Mouse (Mus musculus) T-helper 17 cell (primary cell): Measurements from ENCODE around the gene Grifin.

Experiments
- in situ Hi-C, 2 experiments: fragments of 300-600 bp; cut with MboI, MseI; formaldehyde crosslinking; loops; 1 replicate in 1 of 2; 2 replicates in 1 of 2; pipeline ENCODE4 v1.15.1; 2025; ENCODE audit warnings: high pct_unique_total_duplicates in 2 of 2

Grifin gene

DNA sequence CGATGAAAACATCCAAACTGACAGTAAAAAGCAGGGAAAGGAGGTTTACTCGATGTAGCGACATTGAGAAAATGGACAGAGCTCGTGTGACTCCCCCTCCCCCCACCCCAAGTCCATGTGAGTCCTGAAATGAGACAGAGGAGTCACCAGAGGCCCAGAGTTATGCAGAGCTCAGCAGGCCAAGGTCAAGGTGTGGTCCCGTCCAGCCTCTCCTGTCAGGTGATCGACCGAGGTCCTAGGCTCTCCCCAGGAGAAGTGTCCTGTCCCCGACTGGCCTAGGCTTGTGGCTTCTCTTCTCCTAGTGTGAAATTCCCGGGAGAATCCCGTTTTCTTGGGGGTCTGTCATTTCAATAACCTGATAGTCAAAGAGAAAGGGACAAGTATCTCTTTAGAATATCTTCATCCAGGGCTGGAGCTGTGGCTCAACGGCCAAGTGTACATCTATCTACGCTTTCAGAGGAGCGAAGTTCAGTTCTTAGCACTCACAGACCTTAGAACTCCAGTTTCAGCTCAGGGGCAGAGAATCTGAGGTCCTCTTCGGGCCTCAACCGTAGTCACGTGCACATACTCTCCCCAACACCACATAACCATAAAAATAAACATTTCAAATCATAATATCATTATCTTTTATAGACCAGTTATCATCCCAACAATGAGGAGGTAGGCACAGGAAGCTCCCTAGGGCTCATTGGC, 24.4 kb upstream of the Grifin start:
- in situ Hi-C loops: loop anchor here (10.0 to 25.0 kb wide), 2 partner anchors 656 to 1273 kb away; partner anchors contain the start of gene Sdk1 (in 1 of the 2)

DNA sequence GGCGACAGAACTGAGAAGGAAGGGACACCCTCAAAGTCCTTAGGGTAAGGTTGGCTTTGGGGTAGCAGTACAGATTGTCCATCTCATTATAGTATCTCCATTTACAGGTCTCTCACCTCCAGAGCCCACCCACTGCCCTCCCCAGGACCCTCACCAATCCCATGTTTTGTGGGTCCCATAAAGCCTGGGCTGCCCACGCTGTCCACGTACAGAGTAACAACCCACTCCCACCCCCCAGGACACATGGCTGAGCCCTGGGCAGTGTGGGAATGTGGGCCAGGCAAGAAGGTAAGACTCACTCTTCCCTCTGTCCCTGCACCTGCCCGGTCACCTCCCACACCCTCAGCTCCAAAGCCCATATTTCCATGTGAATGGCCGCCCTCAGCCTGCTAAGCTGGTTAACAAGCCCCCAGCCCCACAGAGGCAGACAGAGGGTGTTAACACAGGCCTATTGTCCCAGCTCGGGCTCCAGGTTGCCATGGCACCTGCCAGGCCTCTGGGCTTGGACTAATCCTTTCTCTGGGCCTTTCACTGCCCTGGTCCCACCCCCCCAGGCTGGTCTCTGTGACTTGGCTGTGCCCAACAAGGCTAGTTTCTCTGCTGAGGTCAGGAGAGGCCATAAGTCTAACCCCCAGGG, 19.0 kb upstream of the Grifin start:
- in situ Hi-C loops: loop anchor here (10.0 to 25.0 kb wide), 2 partner anchors 661 to 1278 kb away; partner anchors contain the start of gene Sdk1 (in 1 of the 2)

DNA sequence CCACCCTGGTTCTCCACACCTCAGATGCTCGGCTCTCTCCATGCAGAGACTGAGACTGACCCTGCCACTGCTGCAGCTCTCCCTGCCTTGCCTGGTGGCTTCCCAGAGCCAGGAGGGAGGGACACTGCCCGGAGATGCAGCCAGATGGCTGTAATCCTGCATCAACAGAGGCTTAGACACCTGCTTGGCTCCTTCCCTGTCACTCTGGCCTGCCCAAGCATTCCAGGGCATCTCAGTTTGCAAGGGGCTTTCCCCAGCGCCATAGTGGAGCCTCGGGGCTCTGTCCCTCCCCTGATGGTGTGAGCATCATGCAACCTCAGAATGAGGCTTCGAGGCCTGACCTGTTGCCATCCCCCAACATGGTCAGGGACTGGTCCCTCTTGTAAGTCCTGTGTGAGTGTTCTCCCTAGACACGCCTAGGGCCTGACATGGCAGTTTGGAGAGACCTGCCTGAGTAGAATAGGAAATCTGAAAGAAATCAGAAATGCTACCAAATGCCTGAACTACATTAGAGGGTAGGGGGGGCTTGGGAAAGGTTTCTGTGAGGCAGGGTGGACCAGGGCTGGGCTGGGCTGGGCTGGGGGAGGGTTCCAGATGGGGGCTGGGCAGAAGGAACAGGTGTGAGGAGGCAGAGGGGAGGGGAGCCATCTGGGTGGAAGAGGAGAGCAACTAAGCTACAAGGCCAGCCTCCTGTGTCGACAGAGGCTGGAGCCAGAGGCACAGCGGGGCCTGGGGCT, 18.3 kb upstream of the Grifin start:
- in situ Hi-C loops: loop anchor here (10.0 to 25.0 kb wide), 2 partner anchors 662 to 1279 kb away; partner anchors contain the start of gene Sdk1 (in 1 of the 2)

DNA sequence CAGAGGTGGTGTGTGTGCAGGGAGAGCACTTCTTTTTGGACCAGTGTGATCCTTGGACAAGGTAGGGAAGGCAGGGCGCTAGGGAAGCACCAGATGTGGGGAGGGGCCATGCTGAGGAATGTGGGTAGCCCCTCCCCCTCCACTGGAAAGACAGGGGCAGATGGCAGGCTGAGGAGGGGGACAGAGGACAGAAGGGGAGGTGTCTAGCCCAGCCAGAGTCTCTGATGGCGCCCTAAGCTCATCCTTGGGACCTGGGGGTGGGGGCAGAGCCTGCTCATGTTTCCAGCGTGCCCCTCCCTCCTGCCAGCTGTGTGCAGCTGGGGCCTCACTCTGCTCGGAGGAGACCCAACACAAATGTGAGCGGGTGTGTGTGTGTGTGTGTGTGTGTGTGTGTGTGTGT, 16.7 kb upstream of the Grifin start:
- in situ Hi-C loops: loop anchor here (10.0 to 25.0 kb wide), 2 partner anchors 663 to 1281 kb away; partner anchors contain the start of gene Sdk1 (in 1 of the 2)

DNA sequence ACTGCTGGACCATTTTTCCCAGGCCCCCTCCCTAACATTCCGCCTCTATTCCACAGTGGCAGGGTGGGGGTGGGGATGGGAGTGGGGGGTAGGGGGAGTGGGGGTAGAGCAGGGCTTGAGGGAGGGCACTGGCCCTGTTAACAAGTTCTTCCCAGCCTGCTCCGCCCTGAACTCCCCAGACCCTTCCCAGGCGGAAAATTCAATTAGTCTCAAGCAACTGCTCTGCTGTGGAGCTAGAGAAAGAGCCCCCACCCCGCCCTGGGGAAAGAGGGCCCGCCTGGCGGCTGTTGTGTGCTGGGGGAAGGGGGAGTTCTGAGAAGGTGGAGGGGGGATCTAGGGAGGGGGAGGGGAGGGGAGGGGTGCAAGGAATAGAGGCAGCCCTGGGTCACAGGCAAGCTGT, 14.9 kb upstream of the Grifin start:
- in situ Hi-C loops: loop anchor here (10.0 to 25.0 kb wide), 2 partner anchors 665 to 1283 kb away; partner anchors contain the start of gene Sdk1 (in 1 of the 2)

DNA sequence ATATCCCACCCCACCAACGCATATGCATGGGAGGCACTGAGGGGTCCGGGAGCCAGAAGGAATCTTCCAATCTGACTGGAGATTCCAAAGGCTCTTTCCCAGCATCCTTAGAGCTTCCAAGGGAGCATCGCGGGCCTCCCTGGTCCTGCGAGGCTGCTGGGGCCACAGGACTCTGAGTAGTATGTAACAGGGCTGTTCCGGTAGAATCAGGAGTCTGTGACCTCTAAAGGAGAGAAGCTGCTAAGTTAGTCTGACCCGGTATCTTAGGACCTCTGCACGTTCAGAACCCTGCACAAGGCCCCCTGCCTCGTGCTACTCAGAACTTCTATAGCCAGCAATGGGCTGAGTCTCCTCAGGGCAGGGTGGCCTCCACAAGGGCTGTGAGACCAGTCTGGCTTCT, 14.3 kb upstream of the Grifin start:
- in situ Hi-C loops: loop anchor here in 1 of 2 experiments (25.0 kb wide), 1 partner anchor 1283 kb away; no protein-coding TSS in a partner anchor

DNA sequence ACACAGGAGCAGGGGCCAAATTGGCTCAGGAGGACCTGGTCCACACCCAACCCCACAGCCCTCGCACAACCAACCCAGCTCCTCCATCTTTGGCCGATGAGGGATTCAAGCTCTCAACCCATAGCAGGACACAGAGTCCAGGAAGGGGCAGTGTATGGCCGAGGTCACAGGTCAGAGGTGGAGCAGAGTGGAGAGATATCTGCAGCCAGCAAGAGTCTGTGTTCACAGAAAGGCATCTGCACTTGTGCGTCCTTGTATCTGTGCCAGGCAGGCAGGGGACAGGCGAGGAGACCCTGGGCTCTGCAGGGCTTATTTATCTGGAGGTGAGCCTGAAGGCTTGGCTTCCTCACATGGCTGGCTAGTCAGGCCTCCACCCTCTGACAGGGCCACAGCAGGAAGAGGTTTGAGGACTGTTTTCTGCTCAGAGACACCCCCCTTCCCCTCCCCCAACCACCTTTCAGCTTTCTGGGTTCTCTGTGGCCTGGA, 10.6 kb upstream of the Grifin start:
- in situ Hi-C loops: loop anchor here in 1 of 2 experiments (25.0 kb wide), 1 partner anchor 1287 kb away; no protein-coding TSS in a partner anchor

DNA sequence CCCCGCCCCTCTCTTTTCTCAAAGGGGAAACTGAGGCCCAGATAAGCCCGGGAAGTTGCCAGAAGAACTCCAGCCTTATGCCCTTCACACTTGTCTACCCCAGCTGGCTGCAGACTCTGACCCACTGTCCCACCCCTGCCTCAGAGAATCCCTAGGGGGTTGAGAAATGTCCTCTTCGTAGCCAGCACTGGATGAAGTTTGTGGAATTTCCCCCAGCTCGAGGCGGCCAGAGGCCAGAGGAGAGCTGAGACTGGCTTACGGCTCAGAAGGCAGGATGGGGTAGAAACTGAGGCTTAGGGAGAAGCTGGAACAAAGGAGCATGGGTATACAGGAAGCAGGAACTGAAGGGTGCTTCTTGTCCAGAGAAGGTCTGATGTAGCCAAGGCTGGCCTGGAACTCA, 7.7 kb upstream of the Grifin start:
- in situ Hi-C loops: no loop called here

DNA sequence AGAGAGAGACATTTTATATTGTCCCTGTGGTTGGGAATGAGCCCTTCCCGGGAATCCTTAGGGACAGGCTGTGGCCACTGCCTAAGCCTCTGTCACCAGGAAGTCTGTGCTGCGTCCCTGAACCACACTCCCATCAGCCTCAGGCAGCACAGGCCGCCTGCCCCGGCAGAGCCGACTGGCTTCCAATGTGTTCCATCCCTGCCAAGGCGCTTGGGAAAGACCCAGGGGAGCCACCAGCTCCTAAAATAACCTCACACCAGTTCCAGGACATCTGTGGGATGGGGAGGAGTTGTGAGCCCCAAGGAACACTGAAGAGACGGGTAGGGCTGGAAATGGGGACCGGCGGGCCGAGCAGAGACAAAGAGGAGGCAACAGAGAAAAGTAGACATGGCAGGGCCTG, 6.8 kb upstream of the Grifin start:
- in situ Hi-C loops: no loop called here

DNA sequence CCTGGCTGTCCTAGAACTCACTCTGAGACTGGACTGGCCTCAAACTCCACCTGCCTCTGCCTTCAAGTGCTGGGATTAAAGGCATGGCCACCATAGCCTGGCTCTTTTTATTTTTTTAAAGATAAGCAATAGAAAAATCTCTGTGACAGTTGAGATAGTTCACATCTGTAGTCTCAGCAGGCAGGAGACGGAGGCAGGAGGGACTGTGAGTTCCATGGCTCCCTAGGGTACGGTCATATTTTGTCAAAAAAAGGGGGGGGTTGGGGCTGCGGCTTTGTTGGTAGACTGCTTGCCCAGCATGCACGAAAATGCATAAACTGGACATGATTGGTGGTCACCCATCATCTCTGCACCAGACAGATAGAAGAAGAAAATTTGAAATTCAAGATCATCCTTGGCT, 6.3 kb upstream of the Grifin start:
- in situ Hi-C loops: no loop called here

DNA sequence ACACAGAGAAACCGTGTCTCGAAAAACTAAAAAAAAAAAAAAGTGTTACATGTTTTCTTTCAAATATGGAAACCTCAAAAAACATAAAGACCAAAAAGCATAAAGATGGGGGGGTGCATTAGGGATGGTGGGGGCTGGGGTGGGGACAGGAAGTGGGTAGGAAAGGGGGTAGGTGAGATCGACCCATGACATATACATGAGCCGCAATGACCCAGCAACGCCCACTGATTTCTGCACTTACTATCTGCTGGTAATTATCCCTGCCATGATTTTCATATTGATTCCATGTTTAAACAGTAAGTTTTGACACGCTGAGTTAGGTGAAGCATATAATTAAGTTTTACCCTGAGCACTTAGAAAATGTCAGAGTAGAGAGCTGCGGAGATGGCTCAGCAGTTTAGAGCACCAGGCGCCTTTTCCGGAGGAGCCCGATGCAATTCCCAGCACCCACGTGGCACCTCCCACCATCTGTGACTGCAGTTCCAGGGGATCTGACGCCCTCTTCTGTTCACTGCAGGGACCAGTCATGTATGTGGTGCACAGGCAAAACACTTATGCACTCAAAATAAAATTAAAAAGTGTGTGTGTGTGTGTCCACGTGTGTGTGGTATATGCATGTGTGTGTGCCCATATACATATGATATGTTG, 5.5 kb upstream of the Grifin start:
- in situ Hi-C loops: no loop called here

DNA sequence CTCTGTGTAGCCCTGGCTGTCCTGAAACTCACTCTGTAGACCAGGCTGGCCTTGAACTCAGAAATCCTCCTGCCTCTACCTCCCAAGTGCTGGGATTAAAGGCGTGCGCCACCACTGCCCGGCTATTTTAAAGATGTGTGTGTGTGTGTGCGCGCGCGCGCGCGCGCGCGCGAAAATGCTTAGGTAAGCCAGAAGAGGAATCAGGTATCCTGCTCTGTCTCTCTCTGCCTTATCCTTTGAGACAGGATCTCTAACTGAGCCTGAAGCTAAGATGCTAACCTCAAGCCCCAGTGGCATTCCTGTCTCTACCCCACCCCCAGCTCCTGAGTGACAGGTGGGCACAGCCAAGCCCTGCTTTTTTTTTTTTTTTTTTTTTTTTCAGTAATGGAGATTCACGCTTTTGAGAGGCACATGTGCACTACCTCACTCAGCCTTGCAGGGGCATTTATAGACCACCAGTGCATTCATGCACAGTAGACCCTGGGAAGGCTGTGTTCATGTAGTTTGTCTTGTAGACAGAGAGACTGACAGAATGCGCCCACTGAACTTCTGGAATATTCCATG, 4.2 kb upstream of the Grifin start:
- in situ Hi-C loops: loop anchor here in 1 of 2 experiments (5.0 kb wide), 1 partner anchor 48 kb away; no protein-coding TSS in a partner anchor

DNA sequence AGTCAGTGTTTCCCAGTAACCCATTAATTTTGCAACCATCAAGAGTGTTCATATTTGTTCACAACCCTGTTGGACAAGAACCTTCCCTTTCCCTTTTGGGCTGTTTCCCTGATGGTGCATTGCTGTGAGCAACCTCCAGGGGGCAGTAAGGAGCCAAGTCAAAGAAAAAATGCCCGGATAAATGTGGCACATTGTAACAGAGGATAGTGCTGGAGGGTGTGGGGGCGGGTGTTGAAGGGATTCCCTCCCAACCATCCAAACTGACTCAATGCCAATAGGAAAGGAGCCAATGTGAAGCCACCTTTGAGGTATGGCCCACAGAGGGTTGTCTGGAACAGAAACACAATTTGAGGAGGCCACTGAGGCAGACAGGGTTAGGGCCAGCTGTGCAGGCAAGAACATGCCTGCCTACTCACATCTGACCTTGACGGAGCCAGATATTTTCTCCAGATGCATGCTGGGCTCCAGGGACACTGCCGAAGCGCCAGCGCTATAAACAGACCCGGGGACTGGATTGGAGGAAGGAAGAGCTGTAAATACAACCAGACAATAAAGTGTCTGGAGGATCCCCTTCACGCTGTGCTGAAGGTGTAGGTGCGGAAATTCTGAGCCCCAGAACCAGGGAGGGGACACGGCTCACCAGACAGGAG, 3.6 kb upstream of the Grifin start:
- in situ Hi-C loops: loop anchor here in 1 of 2 experiments (5.0 kb wide), 1 partner anchor 49 kb away; no protein-coding TSS in a partner anchor

DNA sequence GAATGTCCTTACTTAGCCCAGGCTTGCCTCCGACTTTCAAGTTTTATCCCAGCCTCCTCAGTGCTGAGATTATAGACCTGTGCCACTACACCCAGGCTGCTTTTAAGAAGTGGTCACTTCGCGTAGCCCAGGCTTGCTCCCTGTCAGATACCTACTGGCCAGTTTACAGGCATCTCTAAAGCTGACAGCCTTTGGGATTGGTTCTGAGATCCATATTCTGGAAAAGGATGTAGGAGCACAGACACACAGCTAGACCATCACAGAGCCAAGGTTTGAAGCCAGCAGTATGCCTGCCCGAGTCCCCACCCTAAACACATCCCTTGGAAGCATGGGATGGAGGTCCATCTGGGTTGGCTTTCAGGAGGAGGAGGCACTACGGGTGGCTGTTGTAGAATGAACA, 2.9 kb upstream of the Grifin start:
- in situ Hi-C loops: loop anchor here in 1 of 2 experiments (5.0 kb wide), 1 partner anchor 50 kb away; no protein-coding TSS in a partner anchor

DNA sequence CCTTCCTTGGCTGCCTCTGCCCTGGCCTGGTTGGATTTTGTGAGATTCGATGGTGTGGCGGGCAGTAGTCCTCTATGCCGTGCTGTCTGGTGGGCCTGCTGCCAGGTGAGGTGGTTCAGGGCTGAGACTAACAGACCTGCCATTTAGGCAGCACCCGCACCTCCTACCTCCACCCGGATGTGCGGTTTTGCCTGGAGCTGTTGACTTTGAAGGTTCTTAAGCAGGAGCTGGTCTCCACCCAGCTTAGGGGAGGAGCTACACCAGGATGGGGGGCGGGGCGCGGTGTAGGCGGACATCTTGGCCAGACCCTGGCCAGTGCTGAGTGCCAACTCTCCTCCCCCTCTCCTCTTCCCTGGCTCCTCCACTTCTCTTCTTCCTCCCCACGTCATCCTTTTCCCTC, 2.5 kb upstream of the Grifin start:
- in situ Hi-C loops: loop anchor here in 1 of 2 experiments (5.0 kb wide), 1 partner anchor 50 kb away; no protein-coding TSS in a partner anchor

DNA sequence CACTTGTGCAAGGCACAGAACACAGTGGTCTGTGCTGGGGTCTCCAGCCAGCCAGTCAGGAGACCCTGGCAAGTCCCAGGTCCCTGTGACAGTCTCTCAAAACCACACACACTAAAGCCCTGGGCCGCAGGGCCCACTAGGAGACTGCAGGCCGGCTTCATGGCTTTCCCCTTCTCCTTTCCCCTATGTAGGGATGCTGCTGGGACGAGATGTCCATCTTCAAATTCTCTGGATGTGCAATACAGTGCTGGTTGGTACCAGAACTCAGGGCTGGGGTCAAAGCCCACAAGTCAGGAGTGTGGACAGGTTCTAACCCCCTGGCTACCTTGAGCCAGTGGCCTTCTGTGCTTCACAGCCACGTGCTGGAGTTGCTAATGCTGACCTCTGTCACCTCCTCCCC, 1.4 kb upstream of the Grifin start:
- in situ Hi-C loops: loop anchor here in 1 of 2 experiments (5.0 kb wide), 1 partner anchor 51 kb away; no protein-coding TSS in a partner anchor

DNA sequence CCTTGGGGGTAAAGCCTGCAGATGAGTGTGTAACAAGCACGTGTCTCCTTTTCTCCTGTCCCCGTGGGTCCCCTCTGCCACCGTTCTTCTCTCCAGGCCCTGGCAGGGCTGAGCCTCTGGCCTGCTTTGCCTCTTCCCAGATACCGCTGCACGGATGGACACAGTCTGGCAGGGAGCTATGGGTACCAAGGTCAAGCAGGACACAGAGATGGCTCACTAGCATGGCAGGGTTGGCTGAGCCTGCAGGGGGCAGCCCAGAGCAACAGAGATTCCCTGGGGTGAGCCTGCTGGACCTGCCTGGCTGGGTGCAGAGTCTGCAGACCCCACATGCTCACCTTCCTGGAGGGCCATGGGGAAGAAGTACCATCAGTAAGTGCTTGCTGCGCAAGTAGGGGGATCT, 985 bp upstream of the Grifin start:
- in situ Hi-C loops: loop anchor here in 1 of 2 experiments (5.0 kb wide), 1 partner anchor 51 kb away; no protein-coding TSS in a partner anchor

DNA sequence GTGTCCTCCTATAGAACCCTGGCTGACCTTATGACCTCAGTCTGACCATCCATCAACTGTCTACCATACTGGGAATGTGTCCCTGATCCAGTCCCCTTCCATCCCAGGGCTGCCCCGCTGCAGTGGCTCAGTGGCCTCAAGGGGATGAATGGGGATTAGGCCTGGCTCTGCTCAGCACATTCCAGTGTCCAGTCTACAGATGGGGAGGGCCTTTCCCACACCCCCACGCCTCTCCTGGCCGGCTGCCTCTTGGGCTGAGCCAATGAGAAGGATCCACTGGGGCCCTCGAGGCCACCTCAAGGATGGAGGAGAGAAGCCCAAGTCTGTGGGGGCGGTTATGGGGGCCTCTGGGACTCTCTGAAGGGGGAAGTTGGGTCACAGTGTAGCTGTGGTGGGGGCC, 580 bp upstream of the Grifin start:
- in situ Hi-C loops: loop anchor here in 1 of 2 experiments (5.0 kb wide), 1 partner anchor 52 kb away; no protein-coding TSS in a partner anchor

DNA sequence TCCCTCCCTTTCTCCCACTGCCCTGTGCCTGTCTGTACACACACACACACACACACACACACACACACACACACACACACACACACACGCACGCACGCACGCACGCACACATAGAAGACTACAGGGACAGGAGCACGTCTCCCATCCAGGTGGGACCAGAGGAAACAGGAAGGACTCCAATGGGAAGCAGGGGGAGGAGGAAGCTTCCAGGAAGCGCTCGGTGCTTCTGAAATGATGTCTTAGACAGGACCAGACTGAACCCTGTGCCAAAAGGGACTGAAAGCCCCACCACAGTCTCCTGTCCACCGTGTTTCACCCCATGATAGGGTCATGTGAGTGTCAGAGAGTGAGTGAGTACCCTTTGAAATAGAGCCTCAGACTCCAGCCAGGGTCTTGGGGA, 2.3 kb downstream of the Grifin start:
- in situ Hi-C loops: no loop called here

DNA sequence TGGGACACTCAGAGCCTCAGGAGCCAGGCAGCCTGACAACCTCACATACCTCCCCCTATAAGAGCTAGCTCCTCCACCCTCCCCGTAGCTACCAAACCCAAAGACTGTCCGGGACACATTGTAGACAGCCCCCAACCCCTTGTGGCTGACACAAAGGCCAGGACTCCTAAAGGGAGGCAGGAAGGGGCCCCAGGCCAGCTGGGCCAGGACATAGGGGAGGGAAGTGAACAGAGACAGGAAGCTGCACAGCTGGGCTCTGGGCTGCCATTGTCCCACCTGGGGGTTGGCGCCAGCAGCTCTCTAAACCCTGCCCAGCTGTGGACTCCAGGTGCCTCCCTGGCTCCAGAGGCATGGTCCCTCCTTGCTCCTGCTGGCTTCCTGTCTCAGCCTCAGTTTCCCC, 8.0 kb downstream of the Grifin start:
- in situ Hi-C loops: loop anchor here in 1 of 2 experiments (10.0 kb wide), 1 partner anchor 1468 kb away; no protein-coding TSS in a partner anchor
